Comparison of ENCODE assay signal across 20 mouse cellular contexts in the genomic region with DNA sequence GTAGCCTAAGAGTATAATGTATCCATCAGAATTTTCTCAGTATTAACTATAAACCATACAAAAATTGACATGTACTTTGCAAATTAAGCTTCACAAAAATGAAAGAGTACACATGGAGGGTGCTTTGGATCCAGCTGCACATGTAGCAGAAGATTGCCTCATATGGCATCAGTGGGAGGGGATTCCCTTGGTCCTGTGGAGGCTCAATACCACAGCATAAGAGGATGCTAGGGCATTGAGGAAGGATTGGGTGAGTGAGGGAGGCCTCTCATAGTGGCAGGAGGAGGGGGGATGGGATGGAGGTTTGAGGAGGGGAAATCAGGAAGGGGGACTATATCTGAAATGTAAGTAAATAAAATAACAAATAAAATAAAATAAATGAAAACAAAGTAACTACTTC.
DNase-seq lines count a peak whose midpoint lies in the region; ATAC-seq and TF ChIP-seq lines count a peak whose summit lies in the region.
"Had no signal": no experiment of that assay in that cellular context is flagged by ENCODE, and none has a peak within 500 bp of the region (broad histone marks: within the 10 kb centered on the region; RNA-seq: fewer than 3 reads in every experiment).

No protein-coding gene starts in this region.

- intact Hi-C loops in left cerebral cortex, postnatal 14 days (cut with DNase I): no loop called here

- H3K27me3 ChIP-seq in midbrain, embryonic 11.5 days (ENCODE audit: control insufficient read depth, insufficient read depth, low read length): no peaks in the 10 kb centered on the region
- H3K27me3 ChIP-seq in midbrain, embryonic 16.5 days (ENCODE audit: control insufficient read depth, insufficient read depth, low read depth, low read length): no peaks in the 10 kb centered on the region
- H3K27me3 ChIP-seq in myocyte (ENCODE audit: control insufficient read depth, insufficient read depth, insufficient read length): no peaks in the 10 kb centered on the region
- H3K27me3 ChIP-seq in intestine, postnatal 0 days (replicated peaks; ENCODE audit: control insufficient read depth, insufficient read depth, low read length): no peaks in the 10 kb centered on the region
- H3K27me3 ChIP-seq: CH12.LX, Patski had no signal

- H3K4me3 ChIP-seq in midbrain, embryonic 11.5 days (ENCODE audit: low read depth, low read length): no peak overlapping the region
- no peak overlapping the region for H3K4me3 ChIP-seq in midbrain, embryonic 16.5 days (ENCODE audit: low read depth, low read length)
- H3K4me3 ChIP-seq in myocyte: no peak overlapping the region
- H3K4me3 ChIP-seq in intestine, postnatal 0 days (ENCODE audit: low read depth, low read length): no peak overlapping the region

- no peak overlapping the region for H3K27ac ChIP-seq in midbrain, embryonic 11.5 days (ENCODE audit: low read depth, low read length)
- no peak overlapping the region for H3K27ac ChIP-seq in midbrain, embryonic 16.5 days (ENCODE audit: low read length)
- no peak overlapping the region for H3K27ac ChIP-seq in intestine, postnatal 0 days (ENCODE audit: low read depth, low read length)

- no peaks in the 10 kb centered on the region for H3K9me3 ChIP-seq in midbrain, embryonic 11.5 days (ENCODE audit: control insufficient read depth, low read length)
- no peaks in the 10 kb centered on the region for H3K9me3 ChIP-seq in midbrain, embryonic 16.5 days (replicated peaks; ENCODE audit: control insufficient read depth, low read length, poor library complexity, severe bottlenecking)
- H3K9me3 ChIP-seq in intestine, postnatal 0 days (ENCODE audit: control insufficient read depth): no peaks in the 10 kb centered on the region
- H3K9me3 ChIP-seq: G1E had no signal

- no peak overlapping the region for H3ac ChIP-seq in myocyte (ENCODE audit: control insufficient read depth, insufficient read length)

- no peaks in the 10 kb centered on the region for H3K4me1 ChIP-seq in midbrain, embryonic 11.5 days (ENCODE audit: control insufficient read depth, insufficient read depth, low read length)
- H3K4me1 ChIP-seq in midbrain, embryonic 16.5 days (ENCODE audit: control insufficient read depth, insufficient read depth, low read length): no peaks in the 10 kb centered on the region
- H3K4me1 ChIP-seq in intestine, postnatal 0 days (replicated peaks; ENCODE audit: control insufficient read depth, insufficient read depth, low read length): no peaks in the 10 kb centered on the region

- H3K79me2 ChIP-seq in myocyte (ENCODE audit: control insufficient read depth, insufficient read depth): no peaks in the 10 kb centered on the region

- H3K9ac ChIP-seq in midbrain, embryonic 11.5 days (ENCODE audit: low read length): no peak overlapping the region
- no peak overlapping the region for H3K9ac ChIP-seq in midbrain, embryonic 16.5 days (ENCODE audit: low read depth, low read length)
- no peak overlapping the region for H3K9ac ChIP-seq in intestine, postnatal 0 days (ENCODE audit: low read depth, low read length)

- peak; percentile 47 for DNase-seq in midbrain, embryonic 11.5 days (ENCODE audit: low spot score, missing footprints)
- peak; percentile 1 for DNase-seq in brain, embryonic 14.5 days (ENCODE audit: low read depth)
- no peak for DNase-seq in left cerebral cortex, postnatal 14 days (ENCODE audit: low spot score in 2 of 2)
- DNase-seq: adrenal gland, adult 2 months; adrenal gland, adult 8-10 months; adrenal gland, postnatal 10 days; adrenal gland, postnatal 14 days; adrenal gland, postnatal 25 days; adrenal gland, postnatal 36 days; B cell, adult 2 months; cerebellum, adult 11 months; cerebellum, adult 11-12 months had no signal

- ATAC-seq in midbrain, embryonic 11.5 days (ENCODE audit: low FRiP score): peak; percentile 57; the same call in 1 of the 2 replicates
- ATAC-seq in midbrain, embryonic 16.5 days: no peak
- ATAC-seq in intestine, postnatal 0 days: no peak
- ATAC-seq: activated CD4-positive, CD25-positive, alpha-beta regulatory T cell, adult 4 months; CD4-positive, CD25-positive, alpha-beta regulatory T cell, adult 4 months had no signal

- no peaks in the 10 kb centered on the region for H3K36me3 ChIP-seq in midbrain, embryonic 11.5 days (ENCODE audit: control insufficient read depth, insufficient read depth, low read length)
- no peaks in the 10 kb centered on the region for H3K36me3 ChIP-seq in midbrain, embryonic 16.5 days (ENCODE audit: control insufficient read depth, insufficient read depth, low read length)
- H3K36me3 ChIP-seq in myocyte (ENCODE audit: control insufficient read depth, insufficient read depth): no peaks in the 10 kb centered on the region
- H3K36me3 ChIP-seq in intestine, postnatal 0 days (ENCODE audit: control insufficient read depth, insufficient read depth): no peaks in the 10 kb centered on the region
- H3K36me3 ChIP-seq: G1E had no signal

- no peak for TF ChIP-seq CTCF in brain, embryonic 14.5 days (IDR thresholded peaks at IDR 0.05; ENCODE audit: borderline replicate concordance, extremely low read depth, insufficient read depth, insufficient read length)
- no peak for TF ChIP-seq CTCF in intestine, postnatal 0 days (IDR thresholded peaks at IDR 0.05; ENCODE audit: low read depth)

- no peak overlapping the region for H3K4me2 ChIP-seq in midbrain, embryonic 11.5 days
- H3K4me2 ChIP-seq in midbrain, embryonic 16.5 days (ENCODE audit: low read length): no peak overlapping the region
- peak overlapping the region; percentile 48 for H3K4me2 ChIP-seq in myocyte (ENCODE audit: low read depth)
- no peak overlapping the region for H3K4me2 ChIP-seq in intestine, postnatal 0 days (replicated peaks; ENCODE audit: low read depth)

- TF ChIP-seq POLR2A in brain, embryonic 14.5 days (IDR thresholded peaks at IDR 0.05; ENCODE audit: borderline replicate concordance, extremely low read depth, insufficient read depth, insufficient read length, poor library complexity, severe bottlenecking): no peak
- TF ChIP-seq POLR2A in myocyte (IDR thresholded peaks at IDR 0.05; ENCODE audit: insufficient read length, low read depth): no peak

TF ChIP-seq in myocyte, 11 proteins besides CTCF, POLR2A, EP300 and RAD21:
- TF ChIP-seq E2F4 (IDR thresholded peaks at IDR 0.05; ENCODE audit: insufficient read depth): no peak
- peak; percentile 77; the same call in 1 of the 2 replicates for TF ChIP-seq CEBPB (IDR thresholded peaks at IDR 0.05; ENCODE audit: insufficient read depth, poor library complexity, severe bottlenecking)
- no peak for TF ChIP-seq REST (IDR thresholded peaks at IDR 0.05; ENCODE audit: insufficient read depth, insufficient read length)
- no peak for TF ChIP-seq TCF3 (IDR thresholded peaks at IDR 0.05; ENCODE audit: insufficient read length, low read depth)
- no peak for TF ChIP-seq SRF (IDR thresholded peaks at IDR 0.05; ENCODE audit: control insufficient read depth, insufficient read length, low read depth)

Comparison
In these comparisons a context has a peak if more than half of its experiments do, and no peak if none do; other contexts are left out.
1. DNase-seq: peak in midbrain, embryonic 11.5 days (single experiment) and brain, embryonic 14.5 days (single experiment); none in left cerebral cortex, postnatal 14 days (0 of 2).